Mouse (Mus musculus): ENCODE data around the gene Stx6.

Gene Stx6

DNA sequence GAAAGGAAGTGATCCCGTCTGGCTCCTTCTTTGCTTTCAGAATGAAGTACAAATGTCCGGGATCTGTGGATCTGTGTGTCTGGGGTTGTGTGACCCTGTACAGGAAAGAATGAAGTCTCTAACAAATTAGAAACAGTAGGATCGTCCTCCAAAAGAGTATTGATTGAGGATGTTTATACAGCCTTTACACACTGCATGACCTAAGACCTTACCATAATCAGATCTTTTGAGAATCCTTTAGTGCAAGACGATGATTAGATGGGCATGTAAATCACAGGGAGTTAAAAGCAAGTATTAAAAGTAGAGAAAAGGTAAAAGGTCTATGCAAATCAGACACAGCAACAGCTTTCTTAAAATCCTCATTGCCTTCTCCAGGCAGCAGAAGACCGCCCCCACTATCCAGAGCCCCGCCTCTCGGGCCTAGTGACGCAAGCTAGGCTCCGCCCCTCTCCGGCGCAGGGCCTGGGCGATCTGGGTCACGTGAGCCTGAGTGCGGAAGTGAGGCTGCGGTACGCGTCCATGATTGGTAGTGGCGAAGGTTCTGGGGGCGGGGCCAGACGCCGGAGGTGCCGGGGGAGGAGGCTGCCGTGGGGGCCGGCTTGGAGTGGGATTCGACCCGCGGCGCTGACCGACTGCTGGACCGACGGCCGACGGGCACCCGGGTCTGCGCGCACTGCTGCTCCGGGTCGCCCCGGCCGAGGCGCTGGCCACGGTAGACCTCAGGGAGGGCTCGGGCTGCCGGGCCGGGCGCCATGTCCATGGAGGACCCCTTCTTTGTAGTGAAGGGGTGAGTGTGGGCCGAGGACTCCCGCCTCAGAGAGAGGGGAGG is at the start of gene Stx6:
Stx6 (plus strand) TSS at position 575 of the 829 bp plus-strand sequence.
- peak; percentile 99 for DNase-seq

GRCm38 (mm10) chr1:155109387-155110350 is 48.8 kb upstream of the Stx6 start:
- DNase-seq = peak; percentile 39

- no peak for DNase-seq
Measured at GRCm38 (mm10) chr1:155111491-155111890, 47.0 kb upstream of the Stx6 start.

DNA sequence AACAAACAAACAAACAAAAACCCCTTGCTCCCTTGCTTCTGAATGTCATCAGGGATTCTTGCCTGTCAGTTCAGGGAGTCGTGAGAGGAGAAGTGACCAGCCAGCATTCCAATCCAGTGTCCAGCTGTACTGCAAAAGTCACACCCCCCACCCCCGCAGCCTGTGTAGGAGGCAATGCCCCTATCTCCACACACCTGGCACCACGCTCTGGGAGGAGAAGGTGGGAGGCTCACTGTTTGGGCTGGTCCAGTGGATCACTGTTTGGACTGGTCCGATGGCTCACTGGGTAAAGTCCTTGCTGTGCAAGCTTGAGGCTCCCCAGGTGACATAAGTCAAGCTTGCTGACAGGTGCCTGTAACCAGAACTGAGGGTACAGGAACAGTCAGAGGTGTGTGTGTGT is 46.4 kb upstream of the Stx6 start:
- no peak for DNase-seq

GRCm38 (mm10) chr1:155112875-155113274 is 45.6 kb upstream of the Stx6 start:
- DNase-seq = no peak

DNA sequence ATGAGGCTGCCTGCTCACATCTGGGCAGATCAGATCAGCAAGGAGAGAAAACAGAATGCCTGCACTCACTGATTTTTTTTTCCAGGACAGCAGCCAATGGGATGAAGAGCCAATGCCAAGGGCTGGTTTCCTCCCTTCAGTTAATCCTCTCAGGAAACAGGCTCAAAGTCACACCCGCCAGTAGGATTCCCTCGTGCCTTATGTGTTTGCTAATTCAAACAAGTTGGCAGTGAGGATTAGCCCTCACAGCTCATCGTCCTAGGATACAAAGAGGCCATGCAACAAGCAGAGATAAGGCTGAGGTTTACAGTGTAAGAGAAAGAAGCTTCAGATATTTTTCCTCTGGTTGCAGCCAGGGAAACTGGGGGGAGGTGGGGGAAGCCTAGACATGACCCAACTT is 44.6 kb upstream of the Stx6 start:
- DNase-seq = peak; percentile 44

GRCm38 (mm10) chr1:155119719-155120118 is 38.8 kb upstream of the Stx6 start:
- no peak for DNase-seq

DNA sequence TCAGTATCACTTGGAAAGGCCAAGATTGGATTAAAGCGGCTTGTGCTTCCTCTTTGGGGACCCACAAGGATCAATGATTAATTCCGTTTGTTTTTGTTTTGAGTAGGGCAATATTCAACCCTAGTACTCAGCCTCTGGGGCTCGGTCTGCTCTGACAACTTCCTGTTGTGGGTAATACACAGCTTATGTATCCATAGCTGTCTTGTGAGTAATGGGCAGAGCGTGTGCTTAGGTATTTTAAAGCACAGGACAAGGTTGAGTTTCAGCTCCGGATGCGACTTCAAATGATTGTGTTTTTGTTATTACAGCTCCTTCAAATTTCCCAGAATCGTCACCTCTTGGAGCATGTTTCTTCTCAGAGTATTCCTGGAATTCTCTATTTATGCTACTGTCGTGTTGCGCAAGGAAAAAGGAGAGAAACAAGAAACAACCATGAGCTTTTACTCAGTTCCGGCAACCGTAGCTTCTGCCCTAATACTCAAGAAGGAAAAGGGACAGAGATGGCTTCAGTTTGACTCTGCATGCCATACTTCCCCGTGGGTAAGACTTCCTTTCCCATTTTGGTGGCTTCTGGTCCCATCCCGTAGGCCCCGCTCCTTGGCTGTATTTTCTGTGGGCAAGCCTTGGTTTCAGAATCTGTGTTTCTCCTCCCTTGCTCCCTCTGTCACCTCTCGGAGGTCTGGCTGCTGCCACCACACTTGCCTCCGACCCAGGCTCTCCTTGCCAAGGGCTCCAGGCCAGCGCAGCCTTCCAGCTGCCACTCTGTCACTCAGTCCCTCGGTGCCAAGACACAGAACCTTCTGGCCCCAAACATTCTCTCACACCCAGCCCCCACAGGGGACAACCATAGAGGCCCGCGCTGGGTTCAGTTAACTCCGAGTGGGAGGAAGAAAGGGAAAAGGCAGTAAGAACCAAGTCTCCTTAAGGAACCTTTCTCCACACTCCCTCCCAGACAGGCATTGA is 36.3 kb upstream of the Stx6 start:
- DNase-seq = peak; percentile 92

- no peak for DNase-seq
Measured at GRCm38 (mm10) chr1:155124397-155124796, 34.1 kb upstream of the Stx6 start.

GRCm38 (mm10) chr1:155126716-155127115 is 31.8 kb upstream of the Stx6 start:
- DNase-seq = no peak

GRCm38 (mm10) chr1:155127429-155127934 is 31.0 kb upstream of the Stx6 start:
- DNase-seq = no peak

GRCm38 (mm10) chr1:155134866-155135265 is 23.6 kb upstream of the Stx6 start:
- DNase-seq = no peak

DNA sequence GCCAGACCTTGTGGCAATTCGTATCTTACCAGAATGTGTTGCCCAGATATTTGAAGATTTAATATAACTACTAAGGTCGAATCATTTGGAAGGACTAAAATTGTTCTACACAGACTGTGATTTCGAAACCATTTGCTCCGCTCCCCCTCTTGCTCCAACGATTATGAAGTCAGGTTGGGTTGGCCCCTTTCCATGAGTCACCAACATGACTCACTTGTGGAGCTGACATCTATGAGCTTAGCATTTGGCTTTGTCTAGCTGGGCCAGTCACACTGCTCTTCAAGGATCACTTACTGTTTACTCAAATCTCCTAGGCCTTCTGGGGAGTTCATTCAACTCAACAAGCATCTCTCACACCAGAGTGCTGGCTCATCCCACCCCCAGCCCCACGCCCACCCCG is 19.7 kb upstream of the Stx6 start:
- peak; percentile 80 for DNase-seq

- DNase-seq = peak; percentile 86
Measured at GRCm38 (mm10) chr1:155140076-155140475, 18.4 kb upstream of the Stx6 start.

- DNase-seq = peak; percentile 75
Measured at GRCm38 (mm10) chr1:155145620-155146019, 12.9 kb upstream of the Stx6 start.

DNA sequence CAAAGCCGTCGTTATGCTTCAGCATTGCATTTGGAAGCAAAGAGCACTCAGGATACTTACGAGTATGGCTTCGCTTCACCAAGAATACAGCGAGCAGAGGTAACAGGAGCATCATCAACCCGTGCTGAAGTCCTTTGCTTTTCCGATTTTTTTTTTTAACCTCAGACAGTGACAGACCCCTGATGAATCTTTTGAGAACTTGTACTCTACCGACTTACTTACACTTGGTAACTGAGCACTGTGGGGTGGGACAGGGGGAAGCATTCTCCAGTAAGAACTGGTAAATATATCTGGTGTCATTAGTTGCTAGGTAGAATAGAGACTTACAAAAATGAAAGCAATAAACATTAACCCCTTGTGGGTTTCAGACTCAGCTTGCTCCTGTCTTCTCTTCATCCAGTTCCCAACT is 11.9 kb upstream of the Stx6 start, which contains the start of gene Mr1:
Mr1 (minus strand) TSS at position 243 of the 409 bp plus-strand sequence.
- peak; percentile 67 for DNase-seq

DNA sequence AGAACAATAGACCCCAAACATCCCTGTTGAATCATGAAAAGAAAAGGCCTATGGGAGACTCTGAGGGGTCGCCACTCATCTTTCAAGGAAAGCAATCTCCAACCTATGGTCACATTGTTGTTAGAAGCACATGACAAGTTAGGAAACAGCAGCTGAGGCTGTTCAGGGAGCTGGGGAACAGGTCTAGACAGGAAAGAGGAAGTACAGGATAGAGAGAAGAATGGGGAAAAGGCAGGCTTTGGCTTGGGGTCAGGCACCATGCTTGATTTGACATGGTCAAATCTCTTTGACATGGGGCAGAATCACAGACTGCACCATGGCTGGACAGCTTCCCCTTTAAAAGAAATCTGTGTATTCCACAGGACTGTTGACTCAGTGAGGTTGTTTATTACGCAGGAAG is 11.3 kb upstream of the Stx6 start:
- no peak for DNase-seq

DNA sequence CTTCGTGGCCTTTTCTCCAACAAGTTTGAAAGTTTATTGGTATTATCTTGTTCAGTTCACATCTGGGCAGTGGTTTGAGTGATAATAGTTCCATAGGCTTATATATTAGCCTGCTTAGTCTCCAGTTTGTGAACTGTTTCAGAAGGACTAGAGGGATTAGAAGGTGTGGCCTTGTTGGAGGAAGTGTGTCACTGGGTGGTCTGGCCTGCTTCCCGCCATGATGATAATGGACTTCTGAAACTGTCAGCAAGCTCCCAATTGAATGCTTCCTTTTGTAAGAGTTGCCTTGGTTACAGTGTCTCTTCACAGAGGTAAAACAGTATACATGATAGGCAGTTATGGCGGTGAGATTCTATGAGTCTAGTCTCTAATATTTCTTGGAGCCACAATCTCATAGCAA is 9.1 kb upstream of the Stx6 start:
- no peak for DNase-seq

DNA sequence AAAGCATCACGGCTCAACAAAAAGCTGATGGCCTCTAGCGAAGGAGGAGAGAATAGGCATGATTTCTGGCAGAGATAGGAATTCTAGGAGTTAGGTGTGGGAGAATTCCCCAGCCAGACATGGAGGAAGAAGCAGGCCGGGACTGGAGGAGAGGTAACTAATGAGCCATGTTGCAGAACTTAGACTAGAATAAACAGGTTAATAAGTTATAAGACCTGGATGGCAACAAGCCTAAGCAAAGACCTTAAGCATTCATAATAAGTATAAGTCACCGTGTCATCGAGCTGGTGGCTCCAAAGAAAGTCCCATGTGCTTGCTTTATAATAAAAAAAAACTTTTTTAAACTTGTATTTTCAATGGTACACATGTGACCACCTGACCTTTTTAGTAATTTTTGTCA is 7.7 kb upstream of the Stx6 start:
- DNase-seq = no peak

DNA sequence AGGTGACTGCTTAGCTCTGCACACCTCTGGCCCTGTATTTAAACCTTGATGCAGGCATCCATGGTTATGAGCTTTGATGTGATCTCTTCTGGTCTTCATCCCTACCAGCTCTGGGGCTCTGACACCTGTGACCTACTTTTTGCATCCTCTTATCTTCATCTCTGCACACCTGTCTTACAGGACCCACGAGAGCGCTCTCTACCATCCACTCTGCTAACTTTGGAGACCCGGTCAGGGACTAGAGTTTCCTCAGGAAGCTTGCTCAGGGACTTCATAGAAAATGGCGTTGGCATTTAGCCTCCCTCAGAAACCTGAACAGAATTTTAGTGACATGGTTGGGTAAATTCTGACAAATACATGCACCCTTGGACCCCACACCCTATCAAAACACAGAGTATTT is 4.6 kb upstream of the Stx6 start:
- DNase-seq = no peak

DNA sequence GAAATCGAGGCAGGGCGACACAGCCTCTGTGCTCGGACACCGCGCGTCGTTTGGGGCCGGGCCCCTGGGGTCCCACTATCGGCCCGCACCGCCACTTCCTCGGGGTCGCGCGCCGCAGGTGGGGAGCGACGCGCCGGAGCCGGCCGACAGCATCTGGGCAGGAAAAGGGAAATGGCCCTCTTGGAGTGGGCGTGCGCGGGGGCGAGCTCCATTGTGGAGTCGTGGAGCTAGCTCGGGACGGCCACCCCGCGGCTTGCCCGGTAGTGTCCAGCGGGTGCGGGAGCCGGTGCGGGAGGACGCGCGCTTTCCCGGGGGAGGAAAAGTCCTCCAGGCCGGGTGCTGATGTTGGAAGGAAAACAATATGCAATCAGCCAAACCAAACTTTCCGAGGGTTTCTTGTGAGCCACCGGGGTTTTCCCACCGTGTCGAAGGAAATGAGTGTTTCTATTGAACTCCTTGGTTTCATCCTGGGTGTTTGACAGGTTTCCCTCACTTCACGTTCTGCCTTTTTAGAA is 512 bp downstream of the Stx6 start:
- DNase-seq = peak; percentile 85

GRCm38 (mm10) chr1:155167453-155167852 is 8.9 kb downstream of the Stx6 start:
- DNase-seq = peak; percentile 11

All from lung, postnatal 10 days (tissue).